Mouse (Mus musculus) lung, embryonic 15.5 days (tissue): ENCODE results near the gene Sdsl. TPM values are rescaled to one million over a fixed set of nuclear protein-coding genes. Genes with fewer than 3 reads are reported as not detected.

Experiments used
- ATAC-seq: fragments of 200-750 bp; cut with Nextera tagmentation; 2 replicates; pipeline ENCODE4 v1.8.0; 2017; ENCODE audit warnings: moderate number of reproducible peaks, borderline replicate concordance; ENCODE audit not compliant: low FRiP score, low TSS enrichment; ENCODE audit errors: extremely low read depth
- H3K27ac ChIP-seq: fragments of 300-500 bp; sonication (generic); 2 replicates; pipeline ENCODE4 v1.5.1; 2015; ENCODE audit warnings: moderate library complexity, mild to moderate bottlenecking, inconsistent platforms
- H3K27me3 ChIP-seq: fragments of 300-500 bp; sonication (generic); 2 replicates; pipeline ENCODE4 v1.6.1; 2015; ENCODE audit warnings: inconsistent platforms
- H3K36me3 ChIP-seq: fragments of 300-500 bp; sonication (generic); 2 replicates; pipeline ENCODE4 v1.6.1; 2015; ENCODE audit warnings: inconsistent platforms
- H3K4me1 ChIP-seq: fragments of 300-500 bp; sonication (generic); 2 replicates; pipeline ENCODE4 v1.6.1; 2015; ENCODE audit warnings: inconsistent platforms
- H3K4me2 ChIP-seq: fragments of 300-500 bp; sonication (generic); 2 replicates; pipeline ENCODE4 v1.6.1; 2015; ENCODE audit warnings: inconsistent platforms, mild to moderate bottlenecking, moderate library complexity
- H3K4me3 ChIP-seq: fragments of 300-500 bp; sonication (generic); 2 replicates; pipeline ENCODE4 v1.5.1; 2015; ENCODE audit warnings: mild to moderate bottlenecking, inconsistent platforms
- H3K9ac ChIP-seq: fragments of 300-500 bp; sonication (generic); 2 replicates; pipeline ENCODE4 v1.6.1; 2015; ENCODE audit warnings: inconsistent platforms
- H3K9me3 ChIP-seq: fragments of 300-500 bp; sonication (generic); 2 replicates; pipeline ENCODE4 v1.6.1; 2016; ENCODE audit warnings: inconsistent platforms
- WGBS: fragments of 180-500 bp; shearing (Covaris S2); methylation state at CpG from one replicate; pipeline ENCODE4 v1.1.7; 2015; 5-methylcytosine and 5-hydroxymethylcytosine counted together
- polyA plus RNA-seq: library from polyadenylated mRNA; unstranded; fragments of >200 nt; fragmentation: Nextera tagmentation; extraction: Ambion mirVana; gene quantifications from 2 replicates; pipeline ENCODE4 v1.2.1, GENCODE M21; 2015

Gene Sdsl
- 7.3 and 7.6 TPM in 2 replicates for polyA plus RNA-seq

- no peak within 1 kb of the TSS for H3K9ac ChIP-seq
- WGBS = 55% methylated on average over 8 of the region's 8 CpGs
- no peak within 1 kb of the TSS for H3K4me3 ChIP-seq
- no peak for ATAC-seq
- H3K27ac ChIP-seq = no peak within 1 kb of the TSS
- no peaks in the 10 kb centered on the region for H3K4me1 ChIP-seq
- no peaks in the 10 kb centered on the region for H3K36me3 ChIP-seq
- H3K27me3 ChIP-seq = no peaks in the 10 kb centered on the region
- H3K9me3 ChIP-seq = no peaks in the 10 kb centered on the region
- H3K4me2 ChIP-seq = no peak within 1 kb of the TSS
Measured at GRCm38 (mm10) chr5:120472770-120473169, at the start of gene Sdsl. Sdsl (minus strand) TSS chr5:120472810.

GRCm38 (mm10) chr5:120517552-120517951, 44.9 kb upstream of the Sdsl start:
- peaks cover 9% of the 10 kb centered on the region for H3K36me3 ChIP-seq
- 50% methylated on average over 9 of the region's 9 CpGs for WGBS
- H3K4me2 ChIP-seq = no peak overlapping the region
- no peak overlapping the region for H3K27ac ChIP-seq
- no peaks in the 10 kb centered on the region for H3K27me3 ChIP-seq
- H3K4me3 ChIP-seq = no peak overlapping the region
- peaks cover 29% of the 10 kb centered on the region for H3K4me1 ChIP-seq
- no peak for ATAC-seq
- H3K9ac ChIP-seq = no peak overlapping the region
- H3K9me3 ChIP-seq = no peaks in the 10 kb centered on the region

DNA sequence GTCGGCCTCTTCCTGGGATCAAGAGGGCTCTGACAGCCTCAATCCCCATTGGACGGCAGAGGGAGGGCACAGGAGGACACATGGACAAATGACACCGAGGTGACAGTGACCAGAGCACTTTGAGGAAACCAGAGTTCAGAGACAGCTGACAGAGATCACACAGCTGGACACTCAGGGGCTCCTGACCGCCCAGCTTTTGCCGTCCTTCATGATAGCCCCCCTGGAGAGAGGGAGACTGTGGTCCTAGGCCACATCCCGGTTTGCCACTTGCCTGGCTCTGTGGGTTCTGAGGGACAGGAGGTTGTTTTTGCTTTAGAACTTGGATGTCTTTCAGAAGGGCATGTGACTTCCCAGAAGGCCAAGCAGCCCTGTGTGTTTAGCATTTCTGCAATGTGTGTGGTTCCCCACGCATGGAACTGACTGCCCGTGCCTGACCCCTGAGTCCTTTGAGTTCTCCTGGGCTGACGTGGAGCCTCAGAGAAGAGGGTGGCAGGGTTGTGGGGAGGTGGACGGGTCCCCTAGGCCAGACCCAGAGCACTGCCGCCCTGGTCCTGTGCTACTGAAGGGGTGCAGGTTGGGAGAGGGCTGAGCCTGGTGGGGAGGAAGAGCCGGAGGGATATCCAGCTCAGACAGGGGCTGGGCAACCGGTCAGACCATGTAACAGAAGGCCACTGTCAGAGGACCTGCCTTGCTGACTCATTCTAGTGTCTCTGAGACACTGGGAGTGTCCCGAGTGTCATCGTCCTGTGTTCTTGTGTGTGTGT, 43.8 kb upstream of the Sdsl start:
- H3K9ac ChIP-seq = no peak overlapping the region
- no peak overlapping the region for H3K27ac ChIP-seq
- ATAC-seq = no peak
- WGBS = 48% methylated on average over 15 of the region's 15 CpGs
- H3K9me3 ChIP-seq = no peaks in the 10 kb centered on the region
- H3K27me3 ChIP-seq = no peaks in the 10 kb centered on the region
- no peak overlapping the region for H3K4me2 ChIP-seq
- H3K4me1 ChIP-seq = peaks cover 37% of the 10 kb centered on the region
- no peaks in the 10 kb centered on the region for H3K36me3 ChIP-seq
- no peak overlapping the region for H3K4me3 ChIP-seq

DNA sequence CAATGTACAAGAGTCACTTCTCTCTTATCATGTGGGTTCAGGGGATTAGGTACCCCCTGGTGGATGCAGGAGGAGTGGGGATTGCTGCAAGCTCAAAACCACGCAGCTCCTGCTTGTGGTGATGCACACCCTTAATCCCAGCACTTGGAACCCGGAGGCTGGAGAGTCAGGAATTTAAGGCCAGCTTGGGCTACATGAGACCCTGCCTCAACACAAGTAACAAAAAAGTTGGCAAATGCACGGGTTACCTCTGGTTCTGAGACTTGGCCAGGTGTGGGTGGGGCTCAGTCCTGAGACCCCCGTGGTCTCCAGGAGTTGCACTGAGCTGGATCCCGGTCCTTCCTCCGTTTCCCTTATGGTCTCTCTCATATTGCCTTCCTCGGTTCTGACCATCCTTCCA, 42.8 kb upstream of the Sdsl start:
- Histone ChIP-seq H3K36me3 (no peaks in the 10 kb centered on the region), H3K4me2 (no peak overlapping the region), H3K9ac (no peak overlapping the region), H3K4me1 (peaks cover 43% of the 10 kb centered on the region), H3K27ac (peak overlapping the region; percentile 69; the same call in 1 of the 2 replicates), H3K27me3 (no peaks in the 10 kb centered on the region), H3K9me3 (no peaks in the 10 kb centered on the region), H3K4me3 (no peak overlapping the region)
- no peak for ATAC-seq
- WGBS = 72% methylated on average over 7 of the region's 7 CpGs

- Histone ChIP-seq H3K9me3 (no peaks in the 10 kb centered on the region), H3K27me3 (no peaks in the 10 kb centered on the region), H3K4me1 (peaks cover 45% of the 10 kb centered on the region), H3K4me3 (no peak overlapping the region), H3K36me3 (no peaks in the 10 kb centered on the region), H3K27ac (peak overlapping the region; percentile 69), H3K9ac (no peak overlapping the region), H3K4me2 (no peak overlapping the region; the same call in 1 of the 2 replicates)
- ATAC-seq = peak; percentile 44; the same call in 1 of the 2 replicates
- under 1% methylated on average over 4 of the region's 4 CpGs for WGBS
Measured at GRCm38 (mm10) chr5:120514754-120515153, 42.1 kb upstream of the Sdsl start.

DNA sequence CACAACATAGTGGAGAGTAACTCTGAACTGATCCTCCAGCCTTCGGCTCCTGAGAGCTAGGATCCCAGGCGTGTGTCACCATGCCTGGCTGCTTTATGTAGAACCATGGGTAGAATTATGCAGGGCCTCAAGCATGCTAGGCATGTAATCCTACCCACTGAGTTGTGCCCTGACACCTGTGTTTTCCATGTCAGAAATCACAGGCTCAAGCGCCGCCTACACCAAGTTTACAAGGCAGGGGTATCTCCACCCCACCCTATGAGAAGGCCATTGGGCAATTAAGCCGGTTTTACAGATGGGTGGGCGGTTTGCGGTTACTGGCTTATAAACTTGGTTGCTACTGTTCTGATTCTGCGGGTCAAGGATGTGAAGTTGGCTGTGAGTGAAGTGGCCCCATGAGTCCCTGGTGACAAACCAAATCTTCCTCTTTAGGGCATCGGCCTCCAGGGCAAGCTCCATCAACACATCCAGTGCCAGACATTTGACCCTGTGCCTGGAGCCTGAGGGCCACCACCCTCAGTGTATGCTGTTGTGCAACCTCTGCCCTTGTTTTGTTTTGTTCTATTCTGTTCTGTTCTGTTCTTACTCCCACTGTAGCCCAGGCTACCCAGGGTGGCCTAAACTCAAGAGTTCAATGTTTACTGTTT, 41.5 kb upstream of the Sdsl start:
- Histone ChIP-seq H3K9me3 (no peaks in the 10 kb centered on the region), H3K4me3 (no peak overlapping the region), H3K4me2 (no peak overlapping the region), H3K36me3 (no peaks in the 10 kb centered on the region), H3K27me3 (no peaks in the 10 kb centered on the region), H3K9ac (no peak overlapping the region), H3K27ac (peak overlapping the region; percentile 19; the same call in 1 of the 2 replicates), H3K4me1 (peaks cover 45% of the 10 kb centered on the region)
- ATAC-seq = no peak
- 85% methylated on average over 9 of the region's 9 CpGs for WGBS

DNA sequence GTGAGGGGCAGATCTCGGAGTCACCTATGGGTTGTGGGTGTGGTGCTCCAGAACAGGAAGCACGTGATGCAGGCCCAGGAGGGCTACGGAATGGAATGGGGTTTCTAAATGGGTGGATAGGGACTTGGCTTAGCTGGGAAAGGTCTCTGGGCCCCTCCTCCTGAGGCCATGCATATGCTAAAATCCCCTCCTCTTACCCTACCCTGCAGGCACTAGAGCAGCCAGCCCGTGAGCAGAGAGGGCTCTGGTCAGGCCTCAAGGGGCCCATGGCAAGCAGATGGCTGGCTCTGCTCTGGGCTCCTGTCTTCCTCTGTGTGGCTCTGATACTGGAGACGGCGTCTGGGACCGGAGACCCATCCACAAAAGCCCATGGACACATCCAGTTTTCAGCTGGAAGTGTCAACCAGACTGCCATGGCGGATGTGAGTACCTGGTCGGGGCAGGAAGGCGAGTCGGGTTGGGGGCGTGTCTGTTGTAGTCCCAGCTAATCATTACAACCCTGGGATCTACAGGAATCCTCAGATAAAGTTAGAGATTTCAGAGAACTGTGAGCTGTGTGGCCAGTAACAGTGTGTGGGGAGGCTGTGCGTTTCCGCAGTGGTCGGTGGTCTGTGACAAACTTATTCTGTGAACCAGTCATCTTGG, 40.4 kb upstream of the Sdsl start:
- H3K4me2 ChIP-seq = no peak overlapping the region
- H3K27ac ChIP-seq = no peak overlapping the region
- no peak overlapping the region for H3K9ac ChIP-seq
- H3K9me3 ChIP-seq = no peaks in the 10 kb centered on the region
- 56% methylated on average over 15 of the region's 15 CpGs for WGBS
- H3K27me3 ChIP-seq = no peaks in the 10 kb centered on the region
- H3K36me3 ChIP-seq = no peaks in the 10 kb centered on the region
- no peak overlapping the region for H3K4me3 ChIP-seq
- peaks cover 45% of the 10 kb centered on the region for H3K4me1 ChIP-seq
- ATAC-seq = no peak

- Histone ChIP-seq H3K36me3 (no peaks in the 10 kb centered on the region), H3K4me2 (peak overlapping the region; percentile 89), H3K4me3 (peak overlapping the region; percentile 64), H3K9ac (peak overlapping the region; percentile 43), H3K27ac (peak overlapping the region; percentile 50; the same call in 1 of the 2 replicates), H3K27me3 (no peaks in the 10 kb centered on the region), H3K4me1 (peaks cover 49% of the 10 kb centered on the region), H3K9me3 (no peaks in the 10 kb centered on the region)
- no peak for ATAC-seq
- 19% methylated on average over 14 of the region's 14 CpGs for WGBS
Measured at GRCm38 (mm10) chr5:120511643-120512220, 39.1 kb upstream of the Sdsl start.

DNA sequence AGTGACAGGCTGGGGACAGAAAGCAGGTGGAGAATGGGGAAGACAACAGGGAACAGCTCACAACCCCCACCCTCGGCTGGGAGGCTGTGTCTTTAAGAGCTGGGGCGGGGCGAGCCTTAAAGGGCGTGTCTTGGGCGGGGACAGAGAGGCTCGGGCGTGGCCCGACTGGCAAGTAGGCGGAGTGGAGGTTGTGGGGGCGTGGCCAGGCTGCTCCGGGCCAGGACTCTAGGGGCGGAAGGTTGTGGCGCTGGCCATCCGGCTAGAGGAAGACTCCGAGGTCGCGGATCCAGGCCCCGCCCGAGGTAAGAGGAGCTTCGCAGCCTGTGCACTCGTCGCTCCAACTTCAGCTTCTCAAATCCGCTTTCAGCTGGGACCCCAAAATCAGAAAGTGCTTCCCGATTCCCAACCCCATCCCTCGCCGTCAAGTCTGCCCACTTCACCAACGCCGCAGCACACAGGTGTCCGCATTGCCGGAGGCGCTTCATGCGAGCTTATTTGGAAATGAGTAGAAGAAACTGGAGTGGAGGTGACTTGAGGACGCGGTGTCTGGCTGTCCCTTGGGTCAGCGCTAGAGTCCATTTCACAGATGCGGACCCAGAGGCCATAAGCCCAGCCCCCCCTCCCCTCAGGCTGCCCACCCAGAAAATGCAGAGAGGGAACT, 38.5 kb upstream of the Sdsl start, which contains the start of gene Slc8b1:
Slc8b1 (plus strand) TSS at position 187 of the 661 bp plus-strand sequence.
- peaks cover 49% of the 10 kb centered on the region for H3K4me1 ChIP-seq
- under 1% methylated on average over 33 of the region's 36 CpGs for WGBS
- ATAC-seq = peak; percentile 90
- peak within 1 kb of the TSS; percentile 64 for H3K4me3 ChIP-seq
- no peaks in the 10 kb centered on the region for H3K27me3 ChIP-seq
- H3K9ac ChIP-seq = peak within 1 kb of the TSS; percentile 43
- H3K9me3 ChIP-seq = no peaks in the 10 kb centered on the region
- H3K27ac ChIP-seq = peak within 1 kb of the TSS; percentile 50
- peak within 1 kb of the TSS; percentile 89 for H3K4me2 ChIP-seq
- H3K36me3 ChIP-seq = no peaks in the 10 kb centered on the region

- H3K27me3 ChIP-seq = no peaks in the 10 kb centered on the region
- 41% methylated on average over 4 of the region's 4 CpGs for WGBS
- no peak overlapping the region for H3K27ac ChIP-seq
- no peak overlapping the region for H3K9ac ChIP-seq
- H3K36me3 ChIP-seq = no peaks in the 10 kb centered on the region
- no peak for ATAC-seq
- H3K4me2 ChIP-seq = no peak overlapping the region
- H3K9me3 ChIP-seq = no peaks in the 10 kb centered on the region
- H3K4me3 ChIP-seq = no peak overlapping the region
- peaks cover 36% of the 10 kb centered on the region for H3K4me1 ChIP-seq
Measured at GRCm38 (mm10) chr5:120507311-120507710, 34.7 kb upstream of the Sdsl start.

DNA sequence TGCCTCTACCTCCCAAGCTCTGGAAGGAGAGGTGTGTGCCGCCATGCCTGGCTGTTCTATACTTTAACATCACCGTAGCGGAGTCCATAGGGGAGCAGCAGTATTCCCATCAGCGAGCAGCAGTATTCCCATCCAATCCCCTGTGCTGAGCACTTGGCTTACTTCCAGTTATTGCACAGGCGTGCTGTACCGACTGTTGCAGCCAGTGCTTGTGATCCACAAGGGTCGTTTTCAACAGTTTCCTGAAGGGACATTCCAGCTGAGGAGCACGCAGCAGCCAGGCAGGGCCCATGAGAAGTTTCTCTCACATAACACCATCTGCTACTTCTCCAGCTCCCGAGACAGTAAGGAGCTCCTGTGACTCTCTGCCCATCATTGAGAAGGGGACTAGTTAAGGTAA, 33.9 kb upstream of the Sdsl start:
- no peak for ATAC-seq
- 37% methylated on average over 9 of the region's 9 CpGs for WGBS
- no peak overlapping the region for H3K9ac ChIP-seq

More for the DNA sequence above, 33.9 kb upstream of the Sdsl start:
- Histone ChIP-seq H3K27me3 (no peaks in the 10 kb centered on the region), H3K4me2 (no peak overlapping the region), H3K27ac (no peak overlapping the region), H3K4me3 (no peak overlapping the region), H3K36me3 (no peaks in the 10 kb centered on the region), H3K4me1 (peaks cover 37% of the 10 kb centered on the region), H3K9me3 (no peaks in the 10 kb centered on the region)
